In the genomic region with DNA sequence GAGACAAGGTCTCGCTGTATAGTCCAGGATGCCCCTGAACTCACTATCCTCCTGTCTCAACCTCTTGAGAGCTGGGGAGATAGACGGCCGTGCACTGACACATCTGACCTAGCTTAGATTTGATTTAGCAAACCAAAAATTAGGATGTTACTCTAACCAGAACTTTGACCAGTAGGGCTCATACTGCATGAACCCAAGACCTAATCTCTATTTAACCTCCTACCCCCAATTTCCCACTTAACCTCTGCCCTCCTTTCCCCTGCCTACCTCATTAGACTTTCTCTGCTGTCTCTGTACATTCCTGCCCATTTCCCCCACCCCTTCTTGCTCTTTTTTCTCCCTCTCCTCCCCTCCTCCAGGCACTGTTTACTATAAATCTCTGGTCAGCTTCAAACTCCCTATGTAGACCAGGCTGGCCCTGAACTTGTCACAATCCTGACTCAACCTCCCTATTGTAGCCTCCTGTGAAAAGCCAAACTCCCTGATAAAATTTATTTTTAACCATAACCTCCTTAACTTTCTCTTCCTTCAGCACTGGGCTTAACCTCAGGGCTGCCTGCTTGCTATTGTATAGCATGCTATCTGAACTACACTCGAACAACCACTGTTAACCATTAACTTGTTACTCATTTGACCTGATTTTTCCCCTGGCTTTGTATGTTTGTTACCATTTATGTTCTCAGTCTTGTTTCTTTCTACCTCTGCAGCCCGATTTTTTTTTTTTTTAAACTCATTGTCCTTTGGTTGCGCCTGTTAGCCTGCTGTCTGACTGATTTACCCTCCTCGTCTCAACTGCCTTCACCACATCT, we compare ENCODE assay signal across 16 mouse cellular contexts. TPM values are rescaled to one million over a fixed set of nuclear protein-coding genes. Genes with fewer than 3 reads are reported as not detected.
A peak's percentile ranks its signal among the peaks of the same experiment; 100 is the strongest.
DNase-seq lines count a peak whose midpoint lies in the region; ATAC-seq and TF ChIP-seq lines count a peak whose summit lies in the region.
"Had no signal": no experiment of that assay in that cellular context is flagged by ENCODE, and none has a peak within 500 bp of the region (broad histone marks: within the 10 kb centered on the region; RNA-seq: fewer than 3 reads in every experiment).

No protein-coding gene starts in this region.

- no peaks in the 10 kb centered on the region for H3K27me3 ChIP-seq in Patski
- H3K27me3 ChIP-seq in kidney, embryonic 14.5 days (ENCODE audit: control insufficient read depth, insufficient read depth, low read length), result no peaks in the 10 kb centered on the region
- H3K27me3 ChIP-seq in midbrain, embryonic 14.5 days (ENCODE audit: control insufficient read depth, insufficient read depth, low read length), result no peaks in the 10 kb centered on the region

- CTCF ChIA-PET in Patski (lab: Charles Lee), result interaction anchor here (1.1 to 2.8 kb wide), 3 partner anchors 9 to 22 kb away, joined by 3 to 9 read pairs (median 4); no protein-coding TSS in a partner anchor

- H3K27ac ChIP-seq in kidney, embryonic 14.5 days (ENCODE audit: low read depth, low read length), result peak overlapping the region; percentile 93
- no peak overlapping the region for H3K27ac ChIP-seq in midbrain, embryonic 14.5 days (replicated peaks; ENCODE audit: low read depth, low read length)
- H3K27ac ChIP-seq: heart, embryonic 10.5 days had no signal

- no peaks in the 10 kb centered on the region for H3K9me3 ChIP-seq in kidney, embryonic 14.5 days (ENCODE audit: control insufficient read depth, low read length)
- no peaks in the 10 kb centered on the region for H3K9me3 ChIP-seq in midbrain, embryonic 14.5 days (ENCODE audit: control insufficient read depth, low read length)
- H3K9me3 ChIP-seq: heart, embryonic 10.5 days had no signal

- peak; percentile 61 for DNase-seq in heart, adult 11 months
- no peak for DNase-seq in heart, postnatal 4 days
- DNase-seq in Patski (ENCODE audit: low read depth, low spot score), result peak; percentile 78
- DNase-seq in midbrain, embryonic 14.5 days, result no peak
- no peak for DNase-seq in thymus, postnatal 14 days
- no peak for DNase-seq in natural killer cell, adult 2 months (ENCODE audit: low spot score in 2 of 2)
- DNase-seq: cerebellum, postnatal 36 days; layer of hippocampus, postnatal 36 days; lung, adult 18-20 months; right cerebral cortex, adult 18-20 months had no signal

- peak overlapping the region; percentile 22 for H3K4me2 ChIP-seq in kidney, embryonic 14.5 days (replicated peaks; ENCODE audit: low read depth, low read length)
- H3K4me2 ChIP-seq in midbrain, embryonic 14.5 days (ENCODE audit: low read length), result 0 out of 2 replicates have a peak overlapping the region, but pooled peaks have one; percentile 17

- peaks cover 21% of the 10 kb centered on the region; the same call in 1 of the 2 replicates for H3K4me1 ChIP-seq in kidney, embryonic 14.5 days (ENCODE audit: control insufficient read depth, insufficient read depth, low read length)
- peaks cover 41% of the 10 kb centered on the region for H3K4me1 ChIP-seq in midbrain, embryonic 14.5 days (ENCODE audit: control insufficient read depth, insufficient read depth, low read length)

- H3K36me3 ChIP-seq in kidney, embryonic 14.5 days (ENCODE audit: control insufficient read depth, insufficient read depth, low read length), result 0 out of 2 replicates have a peak, but pooled peaks cover 6% of the 10 kb centered on the region
- peaks cover 57% of the 10 kb centered on the region for H3K36me3 ChIP-seq in midbrain, embryonic 14.5 days (ENCODE audit: control insufficient read depth, insufficient read depth, low read length)

- no peak for TF ChIP-seq CTCF in Patski (IDR thresholded peaks at IDR 0.05)

- in situ Hi-C loops in Patski (cut with MboI; ENCODE audit: low pct_unique_long_range_greater_than_20kb), result no loop called here

- H3K4me3 ChIP-seq in kidney, embryonic 14.5 days (ENCODE audit: low read length), result no peak overlapping the region; the same call in 1 of the 2 replicates
- no peak overlapping the region for H3K4me3 ChIP-seq in midbrain, embryonic 14.5 days (replicated peaks; ENCODE audit: low read depth, low read length)
- H3K4me3 ChIP-seq: heart, embryonic 10.5 days had no signal

- peak; percentile 60 for ATAC-seq in Patski
- ATAC-seq in kidney, embryonic 14.5 days (ENCODE audit: low FRiP score, low TSS enrichment), result no peak
- no peak for ATAC-seq in midbrain, embryonic 14.5 days (ENCODE audit: low FRiP score, low TSS enrichment)
- ATAC-seq in CD4-positive, CD25-positive, alpha-beta regulatory T cell, adult 4 months, result no peak

- WGBS in kidney, embryonic 14.5 days, result 64% methylated on average over 7 of the region's 7 CpGs
- WGBS in midbrain, embryonic 14.5 days, result 64% methylated on average over 7 of the region's 7 CpGs

- H3K9ac ChIP-seq in kidney, embryonic 14.5 days (ENCODE audit: low read depth, low read length), result 0 out of 2 replicates have a peak overlapping the region, but pooled peaks have one; percentile 5
- 0 out of 2 replicates have a peak overlapping the region, but pooled peaks have one; percentile 9 for H3K9ac ChIP-seq in midbrain, embryonic 14.5 days (replicated peaks; ENCODE audit: low read length)

- POLR2A ChIA-PET in Patski (lab: Charles Lee), result no interaction called here

RNA-seq across cellular contexts. Expression of a gene that starts 4.0 kb away (rescaled TPM):
- total RNA-seq in heart, postnatal 4 days (2021), result 1 to 10 TPM; 1.4 to 2.2 TPM
- polyA plus RNA-seq in Patski (2021), result 21.9 TPM
- 5.8 and 7.2 TPM in 2 replicates for polyA plus RNA-seq in kidney, embryonic 14.5 days (2014; fragmentation: Nextera tagmentation; extraction: Ambion mirVana)
- polyA plus RNA-seq in midbrain, embryonic 14.5 days (2014; fragmentation: Nextera tagmentation; extraction: Ambion mirVana), result 13.9 and 16.3 TPM in 2 replicates
- polyA plus RNA-seq in CD4-positive, CD25-positive, alpha-beta regulatory T cell, adult 4 months (2017; shearing (Covaris generic)), result not detected
- total RNA-seq: megakaryocyte progenitor cell, adult 5-6 weeks had no signal

RNA-seq across cellular contexts. Expression of a gene that starts 34.9 kb away (rescaled TPM):
- total RNA-seq in heart, postnatal 4 days (2021), result 10 to 100 TPM; 15.5 to 16.6 TPM
- 6.4 TPM for polyA plus RNA-seq in Patski (2021)
- 20.6 and 21.5 TPM in 2 replicates for polyA plus RNA-seq in kidney, embryonic 14.5 days (2014; fragmentation: Nextera tagmentation; extraction: Ambion mirVana)
- polyA plus RNA-seq in midbrain, embryonic 14.5 days (2014; fragmentation: Nextera tagmentation; extraction: Ambion mirVana), result 19.8 and 20.4 TPM in 2 replicates
- polyA plus RNA-seq in CD4-positive, CD25-positive, alpha-beta regulatory T cell, adult 4 months (2017; shearing (Covaris generic)), result 1 to 10 TPM; 2.4 to 5.1 TPM

RNA-seq across cellular contexts. Expression of a gene that starts 37.0 kb away (rescaled TPM):
- under 1 TPM; 0.70 to 0.91 TPM for total RNA-seq in heart, postnatal 4 days (2021)
- polyA plus RNA-seq in Patski (2021), result 3.3 TPM
- polyA plus RNA-seq in kidney, embryonic 14.5 days (2014; fragmentation: Nextera tagmentation; extraction: Ambion mirVana), result not detected in 2 replicates
- polyA plus RNA-seq in midbrain, embryonic 14.5 days (2014; fragmentation: Nextera tagmentation; extraction: Ambion mirVana), result not detected in 2 replicates
- polyA plus RNA-seq in CD4-positive, CD25-positive, alpha-beta regulatory T cell, adult 4 months (2017; shearing (Covaris generic)), result not detected
- polyA plus RNA-seq: erythroblast, embryonic 14.5 days; neural tube, embryonic 11.5 days had no signal

RNA-seq across cellular contexts. Expression of a gene that starts 44.0 kb away (rescaled TPM):
- 1 to 10 TPM; 1.3 to 3.2 TPM for total RNA-seq in heart, postnatal 4 days (2021)
- 2.6 TPM for polyA plus RNA-seq in Patski (2021)
- polyA plus RNA-seq in kidney, embryonic 14.5 days (2014; fragmentation: Nextera tagmentation; extraction: Ambion mirVana), result 43.5 and 72.9 TPM in 2 replicates
- polyA plus RNA-seq in midbrain, embryonic 14.5 days (2014; fragmentation: Nextera tagmentation; extraction: Ambion mirVana), result 9.3 and 10.2 TPM in 2 replicates
- polyA plus RNA-seq in CD4-positive, CD25-positive, alpha-beta regulatory T cell, adult 4 months (2017; shearing (Covaris generic)), result 10 to 100 TPM in 1 of 2 experiments, 1 to 10 TPM in 1; 9.2 to 16.8 TPM

RNA-seq across cellular contexts. Expression of a gene that starts 50.1 kb away (rescaled TPM):
- 10 to 100 TPM; 29.4 to 30.8 TPM for total RNA-seq in heart, postnatal 4 days (2021)
- polyA plus RNA-seq in Patski (2021), result 35.2 TPM
- 85.5 and 112 TPM in 2 replicates for polyA plus RNA-seq in kidney, embryonic 14.5 days (2014; fragmentation: Nextera tagmentation; extraction: Ambion mirVana)
- polyA plus RNA-seq in midbrain, embryonic 14.5 days (2014; fragmentation: Nextera tagmentation; extraction: Ambion mirVana), result 107 and 145 TPM in 2 replicates
- polyA plus RNA-seq in CD4-positive, CD25-positive, alpha-beta regulatory T cell, adult 4 months (2017; shearing (Covaris generic)), result 100 to 1,000 TPM; 179 to 205 TPM

Comparison
In these comparisons a context has a peak if more than half of its experiments do, and no peak if none do; other contexts are left out.
1. DNase-seq: peak in heart, adult 11 months (single experiment) and Patski (single experiment); none in heart, postnatal 4 days (single experiment), midbrain, embryonic 14.5 days (single experiment), thymus, postnatal 14 days (single experiment) and natural killer cell, adult 2 months (0 of 2).